Mouse (Mus musculus): Measurements from ENCODE around the gene Selenoi. TPM values are rescaled to one million over a fixed set of nuclear protein-coding genes. Genes with fewer than 3 reads are reported as not detected.
"Not testable (repeated sequence)": the region's sequence is repeated elsewhere in the genome, so short reads cannot be mapped to it uniquely, and the experiment has no call there.

Gene Selenoi
- polyA plus RNA-seq, 1 experiment from 2014 or later: 19.4 TPM

GRCm38 (mm10) chr5:30210758-30211157, 21.6 kb upstream of the Selenoi start:
- not testable (repeated sequence) for DNase-seq (ENCODE audit: low spot score); H3K9me3 ChIP-seq (replicated peaks); H3K36me3 ChIP-seq; H3K4me3 ChIP-seq; H3K27ac ChIP-seq (replicated peaks); H3K27me3 ChIP-seq (ENCODE audit: low read depth, poor library complexity, severe bottlenecking); H3K4me1 ChIP-seq
- WGBS: 91% methylated on average over 5 of the region's 5 CpGs

GRCm38 (mm10) chr5:30214889-30215288, 17.5 kb upstream of the Selenoi start:
- Histone ChIP-seq H3K36me3 (no peaks in the 10 kb centered on the region), H3K9me3 (replicated peaks) (no peaks in the 10 kb centered on the region), H3K4me1 (no peaks in the 10 kb centered on the region), H3K27ac (replicated peaks) (no peak overlapping the region), H3K27me3 (ENCODE audit: low read depth, poor library complexity, severe bottlenecking) (no peaks in the 10 kb centered on the region), H3K4me3 (no peak overlapping the region)
- 16% methylated on average over 4 of the region's 4 CpGs for WGBS
- peak; percentile 37 for DNase-seq (ENCODE audit: low spot score)

- Histone ChIP-seq H3K4me3 (no peak overlapping the region), H3K27me3 (ENCODE audit: low read depth, poor library complexity, severe bottlenecking) (no peaks in the 10 kb centered on the region), H3K4me1 (no peaks in the 10 kb centered on the region), H3K9me3 (replicated peaks) (no peaks in the 10 kb centered on the region), H3K36me3 (no peaks in the 10 kb centered on the region), H3K27ac (replicated peaks) (no peak overlapping the region)
- no peak for DNase-seq (ENCODE audit: low spot score)
- WGBS: 83% methylated on average over 5 of the region's 5 CpGs
These were observed 16.4 kb upstream of the Selenoi start for GRCm38 (mm10) chr5:30215970-30216369.

- H3K27ac ChIP-seq (replicated peaks): no peak overlapping the region
- H3K36me3 ChIP-seq: peaks cover 11% of the 10 kb centered on the region
- DNase-seq (ENCODE audit: low spot score): no peak
These were observed 12.7 kb upstream of the Selenoi start for GRCm38 (mm10) chr5:30219715-30220114.

GRCm38 (mm10) chr5:30220666-30221065, 11.7 kb upstream of the Selenoi start:
- Histone ChIP-seq H3K4me1 (no peaks in the 10 kb centered on the region), H3K4me3 (no peak overlapping the region), H3K27ac (replicated peaks) (no peak overlapping the region), H3K27me3 (ENCODE audit: low read depth, poor library complexity, severe bottlenecking) (no peaks in the 10 kb centered on the region), H3K36me3 (peaks cover 11% of the 10 kb centered on the region), H3K9me3 (replicated peaks) (no peaks in the 10 kb centered on the region)
- no peak for DNase-seq (ENCODE audit: low spot score)
- 92% methylated on average over 8 of the region's 8 CpGs for WGBS

More at GRCm38 (mm10) chr5:30219715-30220114, 12.7 kb upstream of the Selenoi start:
- H3K4me3 ChIP-seq: no peak overlapping the region
- 94% methylated on average over 2 of the region's 2 CpGs for WGBS
- no peaks in the 10 kb centered on the region for H3K27me3 ChIP-seq (ENCODE audit: low read depth, poor library complexity, severe bottlenecking)
- no peaks in the 10 kb centered on the region for H3K9me3 ChIP-seq (replicated peaks)
- no peaks in the 10 kb centered on the region for H3K4me1 ChIP-seq

GRCm38 (mm10) chr5:30222681-30223080, 9.7 kb upstream of the Selenoi start:
- H3K36me3 ChIP-seq: peaks cover 11% of the 10 kb centered on the region
- DNase-seq (ENCODE audit: low spot score): no peak
- WGBS: 97% methylated on average over 8 of the region's 8 CpGs
- H3K4me1 ChIP-seq: no peaks in the 10 kb centered on the region
- no peaks in the 10 kb centered on the region for H3K9me3 ChIP-seq (replicated peaks)
- H3K27ac ChIP-seq (replicated peaks): no peak overlapping the region
- no peaks in the 10 kb centered on the region for H3K27me3 ChIP-seq (ENCODE audit: low read depth, poor library complexity, severe bottlenecking)
- no peak overlapping the region for H3K4me3 ChIP-seq

- no peaks in the 10 kb centered on the region for H3K27me3 ChIP-seq (ENCODE audit: low read depth, poor library complexity, severe bottlenecking)
- no peak for DNase-seq (ENCODE audit: low spot score)
- 91% methylated on average over 4 of the region's 4 CpGs for WGBS
- H3K4me1 ChIP-seq: peaks cover 28% of the 10 kb centered on the region
- H3K27ac ChIP-seq (replicated peaks): no peak overlapping the region
- H3K4me3 ChIP-seq: no peak overlapping the region
- peaks cover 14% of the 10 kb centered on the region for H3K36me3 ChIP-seq
- peaks cover 9% of the 10 kb centered on the region; the same call in 1 of the 2 replicates for H3K9me3 ChIP-seq (replicated peaks)
These were observed 1.5 kb upstream of the Selenoi start for GRCm38 (mm10) chr5:30230901-30231300.

GRCm38 (mm10) chr5:30231891-30232270, 500 bp upstream of the Selenoi start:
- H3K4me3 ChIP-seq: peak overlapping the region; percentile 84
- H3K27ac ChIP-seq (replicated peaks): peak overlapping the region; percentile 89
- peaks cover 9% of the 10 kb centered on the region; the same call in 1 of the 2 replicates for H3K9me3 ChIP-seq (replicated peaks)
- WGBS: 55% methylated on average over 16 of the region's 16 CpGs
- no peaks in the 10 kb centered on the region for H3K27me3 ChIP-seq (ENCODE audit: low read depth, poor library complexity, severe bottlenecking)
- no peak for DNase-seq (ENCODE audit: low spot score)
- H3K4me1 ChIP-seq: peaks cover 28% of the 10 kb centered on the region
- peaks cover 14% of the 10 kb centered on the region for H3K36me3 ChIP-seq

GRCm38 (mm10) chr5:30233042-30233441, 661 bp downstream of the Selenoi start:
- Histone ChIP-seq H3K27me3 (ENCODE audit: low read depth, poor library complexity, severe bottlenecking) (no peaks in the 10 kb centered on the region), H3K36me3 (peaks cover 21% of the 10 kb centered on the region), H3K9me3 (replicated peaks) (peaks cover 9% of the 10 kb centered on the region; the same call in 1 of the 2 replicates), H3K4me3 (peak overlapping the region; percentile 84), H3K27ac (replicated peaks) (peak overlapping the region; percentile 89), H3K4me1 (peaks cover 28% of the 10 kb centered on the region)
- no peak for DNase-seq (ENCODE audit: low spot score)
- WGBS: 5% methylated on average over 15 of the region's 15 CpGs

- peaks cover 31% of the 10 kb centered on the region for H3K36me3 ChIP-seq
- no peak overlapping the region for H3K27ac ChIP-seq (replicated peaks)
- H3K4me3 ChIP-seq: peak overlapping the region; percentile 84
- WGBS: 80% methylated on average over 8 of the region's 8 CpGs
- H3K27me3 ChIP-seq (ENCODE audit: low read depth, poor library complexity, severe bottlenecking): no peaks in the 10 kb centered on the region
- peaks cover 9% of the 10 kb centered on the region; the same call in 1 of the 2 replicates for H3K9me3 ChIP-seq (replicated peaks)
- no peak for DNase-seq (ENCODE audit: low spot score)
- peaks cover 28% of the 10 kb centered on the region for H3K4me1 ChIP-seq
These were observed 1.6 kb downstream of the Selenoi start for GRCm38 (mm10) chr5:30233979-30234378.

- Histone ChIP-seq H3K27me3 (ENCODE audit: low read depth, poor library complexity, severe bottlenecking) (no peaks in the 10 kb centered on the region), H3K27ac (replicated peaks) (no peak overlapping the region), H3K4me3 (no peak overlapping the region), H3K4me1 (peaks cover 28% of the 10 kb centered on the region), H3K9me3 (replicated peaks) (0 out of 2 replicates have a peak, but pooled peaks cover under 1% of the 10 kb centered on the region), H3K36me3 (peaks cover 35% of the 10 kb centered on the region)
- DNase-seq (ENCODE audit: low spot score): no peak
- WGBS: 95% methylated on average over 2 of the region's 2 CpGs
These were observed 3.3 kb downstream of the Selenoi start for GRCm38 (mm10) chr5:30235641-30236126.

- over 99% methylated on average over 5 of the region's 5 CpGs for WGBS
These were observed 6.2 kb downstream of the Selenoi start for GRCm38 (mm10) chr5:30238533-30238932.

GRCm38 (mm10) chr5:30240552-30240951, 8.2 kb downstream of the Selenoi start:
- DNase-seq (ENCODE audit: low spot score): no peak
- 96% methylated on average over 7 of the region's 7 CpGs for WGBS

More at GRCm38 (mm10) chr5:30238533-30238932, 6.2 kb downstream of the Selenoi start:
- DNase-seq (ENCODE audit: low spot score): no peak
- no peak overlapping the region for H3K4me3 ChIP-seq
- H3K27ac ChIP-seq (replicated peaks): no peak overlapping the region
- H3K4me1 ChIP-seq: peaks cover 24% of the 10 kb centered on the region
- no peaks in the 10 kb centered on the region for H3K9me3 ChIP-seq (replicated peaks)
- peaks cover 31% of the 10 kb centered on the region for H3K36me3 ChIP-seq
- no peaks in the 10 kb centered on the region for H3K27me3 ChIP-seq (ENCODE audit: low read depth, poor library complexity, severe bottlenecking)

More at GRCm38 (mm10) chr5:30240552-30240951, 8.2 kb downstream of the Selenoi start:
- Histone ChIP-seq H3K4me3 (no peak overlapping the region), H3K27ac (replicated peaks) (no peak overlapping the region), H3K27me3 (ENCODE audit: low read depth, poor library complexity, severe bottlenecking) (no peaks in the 10 kb centered on the region), H3K36me3 (peaks cover 31% of the 10 kb centered on the region), H3K4me1 (peaks cover 13% of the 10 kb centered on the region), H3K9me3 (replicated peaks) (no peaks in the 10 kb centered on the region)

Measured in midbrain, embryonic 10.5 days (tissue).